Mouse (Mus musculus) gastrocnemius, postnatal 25 days (tissue): ENCODE data around the gene Nr1h3. TPM values are rescaled to one million over a fixed set of nuclear protein-coding genes. Genes with fewer than 3 reads are reported as not detected.
"Not testable (repeated sequence)": the region's sequence is repeated elsewhere in the genome, so short reads cannot be mapped to it uniquely, and the experiment has no call there.

Experiments
- DNase-seq: peaks from one replicate; pipeline ENCODE4 v3.0.0; 2022
- long read RNA-seq, 2 experiments: library from polyadenylated mRNA; stranded (forward); transcript quantifications; one replicate each; pipeline ENCODE4 v2.0.0; 2021
- total RNA-seq, 2 experiments: library from RNA; stranded (reverse); gene quantifications; 1 replicate in 1 of 2; 2 replicates in 1 of 2; pipeline ENCODE4 v1.2.3; 2021

The Nr1h3 gene
- 10 to 100 TPM; 15.6 to 16.7 TPM for total RNA-seq
- long read RNA-seq, experiment 1, transcript Nr1h3-202 (10 exons, 1,738 nt): major isoform, 8 of 21 reads
- long read RNA-seq, experiment 1, partial matches to known transcripts: 3 of 21 reads
- long read RNA-seq, experiment 1, other reads (novel, unspliced or antisense): 5 of 21 reads
- long read RNA-seq, experiment 2, transcript Nr1h3-202 (10 exons, 1,738 nt): minor isoform, 6 of 24 reads
- long read RNA-seq, experiment 2, transcript Nr1h3-201 (10 exons, 1,802 nt): major isoform, 12 of 24 reads
- long read RNA-seq, experiment 2, partial matches to known transcripts: 1 of 24 reads
- long read RNA-seq, experiment 2, other reads (novel, unspliced or antisense): 4 of 24 reads

DNA sequence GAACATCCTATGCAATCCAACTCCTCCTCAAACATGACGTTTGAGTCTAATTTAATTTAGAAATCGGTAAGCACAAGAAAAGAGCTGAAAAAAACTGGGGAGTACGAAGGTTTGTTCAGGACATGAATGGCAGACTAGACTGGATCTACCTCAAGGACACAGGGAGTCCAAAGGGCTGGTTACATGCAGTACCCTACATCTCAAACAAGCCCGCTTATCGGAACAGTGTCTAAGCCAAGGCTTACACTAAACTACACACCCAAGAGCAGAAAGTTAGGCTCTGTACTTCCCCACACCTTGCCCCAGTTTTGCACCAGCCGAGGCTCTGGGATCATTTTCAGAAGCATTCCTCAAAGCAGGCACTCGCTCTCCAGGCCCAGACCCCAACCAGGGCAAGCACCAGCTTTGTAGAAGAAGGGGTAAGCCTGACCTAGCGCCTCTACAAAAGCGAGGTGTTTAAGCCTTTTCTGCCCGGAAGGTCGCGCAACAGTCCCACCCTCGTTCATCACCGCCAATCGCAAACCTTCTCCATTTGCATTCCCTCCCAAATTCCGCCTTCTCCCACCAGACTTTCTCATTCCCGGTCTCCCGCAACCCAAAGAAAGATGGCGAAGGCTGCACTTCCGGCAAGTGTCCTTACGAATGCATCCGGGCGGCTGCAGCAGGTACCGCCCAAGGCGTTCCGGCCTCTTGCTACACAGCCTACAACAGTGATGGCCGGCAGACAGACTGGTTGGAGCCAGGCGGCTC is at the start of gene Nr1h3, which contains the start of gene Acp2:
Nr1h3 (minus strand) TSS at position 613 of the 750 bp plus-strand sequence.
Acp2 (plus strand) TSS at position 664 of the 750 bp plus-strand sequence.
- peak; percentile 91 for DNase-seq

DNA sequence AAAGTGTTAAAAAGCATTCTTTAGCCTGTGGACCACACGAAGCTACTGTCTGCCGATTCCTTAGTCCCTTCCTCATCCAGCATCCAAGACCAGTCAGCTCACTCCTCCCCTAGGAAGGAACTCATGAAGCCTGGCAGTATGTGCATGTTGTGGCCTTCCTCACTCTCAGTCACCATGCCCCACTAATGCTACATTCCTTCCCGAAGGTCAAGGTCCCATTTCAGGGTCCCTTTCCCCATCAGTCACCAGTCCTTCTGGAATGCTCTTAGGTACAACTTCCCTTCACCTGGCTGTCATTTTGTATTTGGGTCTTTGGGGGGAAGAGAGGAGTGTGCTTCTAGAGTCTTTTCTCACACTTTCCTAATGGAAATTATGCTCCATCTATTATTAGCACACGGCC is 49.4 kb upstream of the Nr1h3 start:
- no peak for DNase-seq

GRCm38 (mm10) chr2:91248366-91248765 is 45.7 kb upstream of the Nr1h3 start:
- DNase-seq: no peak

GRCm38 (mm10) chr2:91244557-91245228 is 42.1 kb upstream of the Nr1h3 start:
- no peak for DNase-seq

GRCm38 (mm10) chr2:91243416-91243815 is 40.8 kb upstream of the Nr1h3 start:
- no peak for DNase-seq

DNA sequence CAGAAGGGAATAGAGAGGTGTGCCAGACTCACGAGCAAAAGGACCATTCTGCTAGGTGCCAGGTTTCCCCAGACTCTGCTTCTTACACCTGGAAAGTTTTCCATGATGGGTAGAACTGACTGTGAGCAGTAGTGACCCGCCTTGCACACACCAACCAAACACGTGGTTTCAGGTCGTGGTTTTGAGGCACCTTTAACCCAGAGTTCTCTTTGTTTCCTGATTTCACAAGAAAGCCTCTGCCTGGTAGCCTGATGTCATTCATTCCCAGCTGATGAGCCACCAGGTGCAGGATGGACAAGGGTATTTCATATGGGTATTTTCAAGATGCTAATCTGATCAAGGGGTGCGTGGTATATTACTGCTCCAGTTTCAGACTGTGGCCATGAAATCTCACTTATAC is 39.9 kb upstream of the Nr1h3 start:
- DNase-seq: no peak

- DNase-seq: not testable (repeated sequence)
Observed at GRCm38 (mm10) chr2:91237511-91238080, 35.0 kb upstream of the Nr1h3 start.

GRCm38 (mm10) chr2:91236601-91237510 is 34.2 kb upstream of the Nr1h3 start, which contains the start of gene Ddb2:
Gene Ddb2, minus strand, starts transcription at chr2:91236982.
- peak; percentile 97 for DNase-seq

- no peak for DNase-seq
Observed at GRCm38 (mm10) chr2:91229735-91230134, 27.1 kb upstream of the Nr1h3 start.

DNA sequence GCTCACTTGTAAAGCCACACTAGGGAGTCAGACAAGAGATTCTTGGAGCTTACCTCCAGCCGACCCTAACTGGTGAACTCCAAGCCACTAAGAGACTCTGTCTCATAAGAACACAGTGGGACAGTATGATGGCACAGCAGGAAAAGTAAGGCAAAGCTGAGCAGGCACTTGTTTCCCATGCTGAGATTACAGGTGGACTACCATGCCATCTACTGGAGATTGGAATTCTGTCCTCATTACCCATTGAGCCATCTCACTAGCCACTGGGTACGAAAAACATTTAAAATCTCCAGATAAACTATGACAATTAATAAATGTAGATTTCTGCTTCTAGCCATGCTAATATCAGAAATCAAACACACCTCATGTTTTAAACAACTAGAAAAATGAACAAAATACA is 21.0 kb upstream of the Nr1h3 start:
- DNase-seq: no peak

DNA sequence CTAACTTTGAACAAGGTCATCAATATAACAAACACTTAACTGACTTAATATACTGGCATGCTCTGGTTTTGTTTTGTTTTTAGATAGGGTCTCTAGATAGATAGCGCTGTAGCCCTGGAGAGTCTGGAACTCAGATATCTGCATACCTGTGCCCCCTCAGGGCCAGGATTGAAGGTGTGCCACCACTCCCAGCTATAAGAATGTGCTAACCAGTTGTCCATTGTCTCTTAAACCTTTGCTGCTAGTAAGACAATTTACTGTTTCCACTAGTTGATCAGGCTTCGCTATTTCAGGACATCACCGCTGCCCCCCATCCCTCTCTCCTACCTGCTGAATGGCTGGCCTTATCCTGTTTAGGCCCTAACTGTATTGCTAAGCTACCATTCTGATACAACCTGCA is 17.9 kb upstream of the Nr1h3 start:
- DNase-seq: no peak

DNA sequence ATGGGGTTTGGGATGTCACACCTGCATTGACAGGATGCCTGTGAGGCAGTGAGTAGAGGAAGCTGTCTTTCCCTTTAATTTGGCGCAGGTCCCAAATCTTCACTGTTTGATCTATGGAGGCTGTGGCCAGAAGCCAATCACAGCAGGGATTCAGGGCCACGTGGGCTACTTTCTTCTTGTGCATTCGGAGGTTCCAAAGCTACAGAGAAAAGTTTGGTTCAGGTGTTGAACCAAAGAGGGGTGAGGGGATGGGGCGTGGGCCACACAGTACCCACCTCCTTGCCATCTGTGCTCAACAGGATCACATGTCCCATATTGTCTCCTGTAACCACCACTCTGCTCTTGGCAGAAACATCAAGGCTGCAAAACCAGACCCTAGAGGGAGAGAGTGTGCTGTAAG is 14.4 kb upstream of the Nr1h3 start:
- no peak for DNase-seq

- no peak for DNase-seq
Observed at GRCm38 (mm10) chr2:91213311-91213710, 10.7 kb upstream of the Nr1h3 start.

DNA sequence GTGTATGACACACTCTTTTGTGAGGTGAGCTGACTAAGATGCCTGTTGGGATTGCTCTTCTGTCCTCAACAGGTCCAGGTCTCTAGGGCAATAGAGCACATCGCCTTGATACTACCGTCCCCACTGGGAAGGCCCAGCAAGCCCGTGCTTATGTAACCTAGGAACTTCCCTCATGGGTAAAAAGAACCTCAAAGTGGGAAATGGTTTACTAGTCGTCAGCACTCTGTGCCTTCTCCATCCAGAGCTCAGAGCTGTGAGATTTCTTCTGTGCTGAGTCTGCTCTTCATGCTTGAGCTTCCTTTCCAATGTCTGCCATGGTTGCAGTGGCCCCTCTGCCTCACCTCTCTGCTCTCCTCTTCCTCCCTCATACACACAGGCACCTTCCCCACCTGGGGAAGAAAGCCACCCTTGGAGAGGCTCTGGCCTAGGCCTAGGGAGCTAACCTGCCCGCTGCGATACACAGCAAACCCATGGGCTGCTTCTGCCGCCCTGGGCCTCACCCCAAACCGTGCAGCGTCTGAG is 3.7 kb upstream of the Nr1h3 start:
- no peak for DNase-seq

GRCm38 (mm10) chr2:91202972-91203656 is 480 bp upstream of the Nr1h3 start:
- DNase-seq: no peak

- DNase-seq: no peak
Observed at GRCm38 (mm10) chr2:91198888-91199287, 3.7 kb downstream of the Nr1h3 start.

- peak; percentile 34 for DNase-seq
Observed at GRCm38 (mm10) chr2:91196577-91197001, 6.0 kb downstream of the Nr1h3 start.

DNA sequence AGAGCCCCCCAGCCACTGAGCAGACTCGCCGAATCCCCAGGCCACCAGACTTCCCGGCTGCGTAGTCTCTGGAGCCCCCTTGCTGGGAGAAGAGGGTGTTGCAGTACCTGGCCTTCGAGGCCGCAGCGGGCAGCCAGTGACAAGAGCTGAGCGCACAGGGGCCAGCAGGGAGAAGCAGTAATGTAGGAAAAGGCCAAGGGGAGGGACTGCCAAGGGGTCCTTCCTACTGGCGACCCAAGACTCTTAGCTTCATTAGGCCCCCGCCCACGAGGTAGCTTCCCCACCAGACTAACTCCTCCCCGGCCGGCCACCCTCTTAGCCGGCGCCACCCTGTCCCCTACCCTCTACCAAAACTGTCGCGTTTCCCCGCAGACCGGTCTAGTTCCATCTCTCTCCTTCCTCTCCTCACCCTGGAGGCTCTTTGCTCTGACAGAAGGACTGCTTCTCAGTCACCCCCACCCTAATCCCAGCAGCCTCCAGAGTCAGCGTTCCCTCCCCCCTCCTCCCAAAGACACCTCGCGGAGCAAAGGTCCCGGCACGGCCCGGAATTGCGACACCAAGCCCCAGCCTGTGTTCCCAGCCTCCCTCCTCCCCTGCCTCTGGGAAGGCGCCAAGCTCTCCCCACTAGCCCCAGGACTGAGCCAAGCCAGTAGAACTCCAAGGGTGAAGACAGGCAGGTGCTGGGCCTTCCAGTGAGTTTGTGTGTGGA is 7.9 kb downstream of the Nr1h3 start:
- DNase-seq: peak; percentile 89

GRCm38 (mm10) chr2:91190501-91190900 is 12.1 kb downstream of the Nr1h3 start:
- DNase-seq: no peak

DNA sequence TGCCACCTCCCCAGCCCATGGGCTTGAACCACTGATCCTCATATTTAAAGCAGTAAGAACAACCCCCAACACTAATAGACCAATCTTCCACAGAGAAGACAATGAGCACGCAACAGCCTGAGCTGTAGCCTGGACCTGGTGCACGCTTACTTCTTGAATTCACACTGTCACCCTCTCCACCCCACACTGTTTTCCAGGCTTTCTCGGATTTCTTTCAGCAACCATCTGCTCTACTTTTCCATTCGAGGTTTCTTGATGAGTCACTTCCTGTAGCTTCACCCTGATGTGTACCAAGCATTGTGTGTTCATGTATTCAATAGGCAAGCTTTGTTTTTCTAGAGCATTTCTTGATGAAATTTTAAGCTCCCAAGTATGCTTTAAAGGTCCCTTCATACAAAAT is 15.2 kb downstream of the Nr1h3 start:
- DNase-seq: no peak
